Mouse (Mus musculus) monocyte, adult 5-6 weeks (primary cell): Measurements from ENCODE around the gene Trip6. TPM values are rescaled to one million over a fixed set of nuclear protein-coding genes. Genes with fewer than 3 reads are reported as not detected.

Source experiments
- ATAC-seq: fragments of 153-309, 156-312 bp; replicated peaks from 2 replicates; pipeline ENCODE4 v1.8.0; 2017; ENCODE audit warnings: mild to moderate bottlenecking; ENCODE audit not compliant: low TSS enrichment, insufficient number of reproducible peaks, severe bottlenecking, poor library complexity, low FRiP score
- total RNA-seq: library from RNA; stranded (forward); fragments of 200-1000, 200-491, 200-594 nt; gene quantifications from 3 replicates; pipeline ENCODE4 v1.2.3, GENCODE M21; 2017

The Trip6 gene
- 2.7 to 4.0 TPM (median 3.2 TPM) in 3 replicates for total RNA-seq

DNA sequence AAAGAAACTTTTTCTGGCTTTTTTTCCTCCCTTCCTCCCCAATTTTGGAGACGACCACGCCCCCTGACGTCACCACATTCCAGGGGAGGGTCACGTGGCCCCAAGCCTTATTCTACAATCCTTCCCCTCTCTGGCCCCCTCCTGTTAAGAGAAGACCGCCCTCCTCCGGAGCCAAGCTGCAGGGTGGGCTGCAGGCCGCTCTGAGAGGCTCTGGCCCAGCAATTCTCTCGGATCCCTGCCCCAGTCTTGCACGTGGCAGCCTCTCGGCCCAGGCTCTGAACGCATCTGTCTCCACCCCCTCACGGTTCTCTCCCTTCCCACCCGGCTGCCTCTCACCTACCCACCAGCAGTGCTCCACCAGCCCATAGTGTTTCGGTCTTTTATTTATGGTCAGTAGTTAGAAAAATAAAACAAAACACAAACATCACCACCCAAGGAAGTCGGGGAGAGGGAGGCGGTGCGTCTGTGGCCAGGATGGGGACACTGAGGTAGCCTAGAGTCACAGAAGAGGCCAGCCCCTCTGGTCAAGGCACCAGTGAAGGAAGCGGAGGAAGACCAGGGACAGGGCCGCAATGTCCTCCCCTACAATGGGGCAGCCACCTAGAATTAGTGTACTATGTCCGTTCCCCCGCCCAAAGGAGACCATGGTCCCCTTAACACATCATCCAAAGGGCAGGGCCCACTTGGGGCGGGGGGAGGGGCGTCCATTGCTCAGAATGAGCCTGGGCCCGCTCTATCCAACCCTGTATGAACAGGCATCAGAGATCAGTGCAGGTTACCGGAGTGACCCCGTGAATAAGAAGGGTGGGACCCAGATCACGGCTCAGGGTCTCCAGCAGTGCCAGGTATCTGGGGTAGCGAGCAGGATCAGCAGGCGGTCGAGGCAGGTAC, at the start of gene Trip6:
TSS of gene Trip6 (minus strand) at position 212 of the 891 bp plus-strand sequence.
- ATAC-seq, result no peak

DNA sequence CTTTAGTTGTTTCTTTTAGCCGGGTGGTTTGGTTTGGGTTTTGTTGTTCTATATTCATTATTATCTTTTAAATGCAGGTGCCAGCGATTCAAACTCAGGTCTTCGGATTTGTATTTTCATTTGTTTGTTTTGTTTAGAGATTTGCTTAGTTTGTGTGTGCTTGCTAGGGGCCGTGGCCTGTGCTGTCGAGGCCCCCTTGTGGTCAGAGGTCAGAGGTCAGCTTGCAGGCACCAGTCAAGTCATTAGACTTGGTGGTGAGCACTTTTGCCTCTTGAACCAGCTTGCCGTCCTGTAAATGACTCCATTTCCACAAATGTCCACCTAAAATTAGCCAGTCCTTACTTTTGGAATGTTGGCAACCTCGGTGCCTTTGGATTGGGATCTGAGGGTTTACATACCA, 44.2 kb upstream of the Trip6 start:
- ATAC-seq, result no peak

DNA sequence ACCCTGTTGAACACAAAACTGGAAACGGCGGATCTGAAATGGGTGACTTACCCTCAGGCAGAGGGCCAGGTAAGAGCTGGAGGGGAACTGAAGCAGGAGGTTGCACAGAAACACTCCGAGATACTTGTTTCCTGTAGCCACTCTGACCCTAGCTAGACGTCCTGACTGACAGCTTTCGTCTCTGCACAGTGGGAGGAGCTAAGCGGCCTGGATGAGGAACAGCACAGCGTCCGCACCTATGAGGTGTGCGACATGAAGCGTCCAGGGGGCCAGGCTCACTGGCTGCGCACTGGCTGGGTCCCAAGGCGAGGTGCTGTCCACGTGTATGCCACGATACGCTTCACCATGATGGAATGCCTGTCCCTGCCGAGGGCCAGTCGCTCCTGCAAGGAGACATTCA, 39.9 kb upstream of the Trip6 start:
- ATAC-seq, result no peak

DNA sequence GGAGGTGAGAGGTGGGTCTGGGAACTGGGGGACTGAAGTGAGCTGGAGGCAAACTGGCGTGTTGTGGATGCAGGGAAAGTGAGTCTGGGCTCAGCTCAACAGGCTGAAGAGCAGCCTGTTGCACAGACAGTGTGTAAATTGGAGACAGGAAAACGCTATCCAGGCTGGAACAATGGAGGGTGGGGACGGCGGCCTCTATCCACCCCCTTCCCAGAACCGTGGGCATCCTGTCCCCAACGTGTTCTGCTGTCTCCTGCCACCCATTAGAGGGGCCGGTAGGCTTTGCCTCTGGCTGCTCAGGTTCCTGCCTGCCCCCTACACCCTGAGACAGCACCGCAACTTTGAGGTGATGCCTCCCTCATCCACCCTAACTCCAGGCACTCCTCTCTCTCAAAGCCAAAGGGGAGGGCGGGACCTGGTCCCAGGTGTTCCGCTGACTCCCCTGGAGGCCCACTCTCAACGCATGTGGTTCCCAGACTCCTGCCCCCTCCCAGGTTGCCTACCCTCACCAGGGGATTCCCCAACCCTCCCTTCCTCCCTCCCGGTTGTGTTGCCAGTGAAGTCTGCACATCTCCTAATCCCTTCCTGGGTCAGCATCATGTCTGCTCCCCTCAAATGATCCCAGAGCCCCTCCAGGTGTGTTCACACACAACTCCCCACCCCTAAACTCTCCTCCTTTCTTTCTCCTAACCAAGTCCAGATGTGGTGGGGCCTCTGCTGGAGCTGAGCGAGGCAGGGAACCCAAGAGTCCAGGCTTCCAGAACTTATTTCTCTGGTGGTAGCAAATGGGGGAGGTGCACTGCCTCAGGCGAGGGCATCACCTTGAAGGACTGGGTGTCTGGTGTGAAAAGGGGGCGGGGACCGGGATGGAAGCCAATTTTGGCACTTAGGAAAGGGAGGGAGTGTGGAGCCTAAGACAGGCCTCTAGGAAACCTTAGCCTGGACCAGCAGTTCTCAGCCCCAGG, 38.1 kb upstream of the Trip6 start:
- no peak for ATAC-seq

- no peak for ATAC-seq
Observed at GRCm38 (mm10) chr5:137351394-137351793, 37.2 kb upstream of the Trip6 start.

- ATAC-seq, result no peak
Observed at GRCm38 (mm10) chr5:137351058-137351380, 36.8 kb upstream of the Trip6 start.

GRCm38 (mm10) chr5:137350205-137351057, 36.2 kb upstream of the Trip6 start:
- ATAC-seq, result no peak

DNA sequence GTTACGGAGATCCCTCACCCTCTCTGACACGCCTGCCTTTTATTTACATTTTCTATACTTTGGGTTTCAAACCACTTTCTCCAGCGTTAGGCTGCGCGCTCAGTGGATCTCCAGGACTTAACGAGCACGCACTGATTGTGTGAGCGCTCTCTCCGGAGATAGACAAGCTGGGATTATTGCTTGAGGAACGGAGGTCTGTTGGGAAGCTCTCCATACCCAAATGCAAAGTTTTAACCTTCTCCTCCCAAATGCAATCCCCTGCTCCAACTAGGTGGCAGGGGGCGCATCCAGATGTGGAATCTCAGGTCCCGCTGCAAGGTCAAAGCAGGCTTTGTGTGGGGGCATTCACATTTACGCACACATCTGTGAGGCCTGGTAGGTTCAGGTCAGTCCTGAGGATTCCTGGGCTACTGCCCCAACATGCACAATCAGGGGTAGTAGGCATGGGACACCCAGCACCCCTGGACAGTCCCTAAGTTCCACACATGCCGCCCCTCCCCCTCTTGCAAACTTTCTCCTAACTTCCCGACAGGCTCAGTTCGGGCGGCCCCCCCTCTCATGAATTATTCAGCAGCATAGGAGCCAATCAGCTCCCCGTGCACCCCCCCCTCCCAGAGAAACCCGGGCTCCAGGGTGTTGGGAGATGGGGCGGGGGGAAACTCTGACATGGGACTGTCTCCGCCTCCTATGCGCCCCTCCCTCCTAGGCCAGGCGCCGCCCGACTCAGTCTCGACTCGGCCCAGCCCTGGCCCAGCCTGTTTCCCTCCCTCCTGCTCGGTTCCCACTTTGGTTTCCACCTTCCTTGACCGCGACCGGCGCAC, 35.4 kb upstream of the Trip6 start, which contains the start of gene Ephb4:
TSS of gene Ephb4 (plus strand) at position 726 of the 821 bp plus-strand sequence.
- no peak for ATAC-seq

DNA sequence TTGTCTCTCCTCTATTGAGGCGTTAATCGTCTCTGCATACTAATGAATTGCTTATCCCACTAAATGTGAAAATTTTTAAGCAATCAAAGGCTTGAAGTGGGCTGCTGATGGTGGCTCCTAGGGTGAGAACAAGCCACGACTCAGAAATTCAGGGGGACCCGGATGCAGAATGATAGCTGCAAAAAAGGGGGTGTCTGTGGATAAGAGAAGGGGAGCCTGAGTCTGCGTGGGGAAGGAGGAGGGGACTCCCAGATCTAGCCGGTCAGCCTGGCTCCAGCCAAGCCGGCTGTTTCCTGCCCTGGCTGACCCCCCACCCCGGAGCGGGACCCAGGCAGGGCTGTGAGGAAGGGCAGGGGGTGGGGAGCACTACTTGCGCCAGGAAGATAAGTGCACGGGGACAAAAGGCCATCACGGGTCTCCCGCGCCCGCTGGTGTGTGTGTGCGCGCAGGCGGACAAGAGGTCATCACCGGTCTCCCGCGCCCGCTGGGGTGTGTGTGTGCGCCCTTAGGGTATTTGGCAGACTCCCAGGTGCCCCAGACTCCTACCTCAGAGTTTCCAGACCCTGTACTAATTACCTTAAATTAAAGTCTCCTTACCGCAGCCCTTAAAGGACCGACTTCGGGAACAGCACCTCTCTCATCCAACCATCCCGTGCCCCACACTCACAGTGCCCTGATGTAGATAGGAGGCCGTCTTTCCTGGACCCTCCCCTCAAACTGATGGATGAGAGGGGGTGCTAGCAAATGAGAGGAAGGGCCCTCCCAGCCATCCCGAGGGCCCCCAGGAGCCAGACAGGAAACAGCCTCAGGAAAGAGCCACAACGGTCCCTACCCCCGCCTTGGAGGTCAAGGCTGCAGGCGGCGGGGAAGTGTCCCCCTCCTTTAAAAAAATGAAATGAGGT, 34.5 kb upstream of the Trip6 start:
- ATAC-seq, result no peak

GRCm38 (mm10) chr5:137347856-137348255, 33.7 kb upstream of the Trip6 start:
- no peak for ATAC-seq

DNA sequence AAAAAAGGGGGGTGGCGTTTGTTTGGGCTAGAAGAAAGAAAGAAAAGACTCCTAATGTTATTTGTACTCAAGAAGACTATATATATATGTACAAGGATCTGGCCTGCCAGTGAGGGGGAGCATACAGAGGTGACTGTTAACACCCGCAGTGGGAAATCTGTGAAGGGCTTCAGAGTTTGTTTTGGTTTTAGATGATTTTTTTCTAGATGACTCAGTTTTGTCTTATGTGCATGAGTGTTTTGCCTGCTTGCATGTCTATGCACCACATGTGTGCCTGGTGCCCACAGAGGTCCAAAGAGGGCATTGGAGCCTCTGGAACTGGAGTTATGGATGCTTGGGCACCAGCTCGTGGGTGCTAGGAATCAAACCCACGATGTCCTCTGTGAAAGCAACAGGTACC, 32.8 kb upstream of the Trip6 start:
- no peak for ATAC-seq

- ATAC-seq, result no peak
Observed at GRCm38 (mm10) chr5:137346388-137346787, 32.2 kb upstream of the Trip6 start.

- no peak for ATAC-seq
Observed at GRCm38 (mm10) chr5:137345821-137346220, 31.6 kb upstream of the Trip6 start.

GRCm38 (mm10) chr5:137343869-137344268, 29.7 kb upstream of the Trip6 start:
- ATAC-seq, result no peak

- no peak for ATAC-seq
Observed at GRCm38 (mm10) chr5:137343412-137343811, 29.2 kb upstream of the Trip6 start.

DNA sequence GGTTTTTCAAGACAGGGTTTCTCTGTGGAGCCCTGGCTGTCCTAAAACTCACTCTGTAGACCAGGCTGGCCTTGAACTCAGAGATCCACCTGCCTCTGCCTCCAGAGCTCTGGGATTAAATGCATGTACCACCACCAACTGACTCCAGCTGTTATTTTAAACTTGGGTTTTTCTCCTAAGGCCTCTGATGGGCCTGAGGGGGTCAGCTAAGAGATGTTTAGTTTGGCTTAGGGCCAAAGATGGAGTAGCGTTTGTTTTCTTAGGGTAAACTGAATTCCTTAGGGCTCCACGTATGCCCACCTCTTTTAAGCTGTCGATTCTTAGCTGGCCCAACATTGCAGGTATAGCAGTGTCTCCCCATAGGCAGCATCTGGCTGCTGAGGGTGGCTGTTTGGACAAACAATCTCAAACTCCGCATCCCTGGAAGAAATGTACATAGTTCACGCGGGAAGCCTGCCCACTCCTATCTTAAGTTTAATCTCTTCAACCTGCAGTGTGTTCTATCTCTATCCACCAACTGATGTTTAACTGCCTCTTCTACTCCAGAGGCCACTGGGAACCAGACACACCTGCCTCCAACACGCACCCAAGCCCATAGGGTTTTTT, 28.3 kb upstream of the Trip6 start:
- no peak for ATAC-seq

DNA sequence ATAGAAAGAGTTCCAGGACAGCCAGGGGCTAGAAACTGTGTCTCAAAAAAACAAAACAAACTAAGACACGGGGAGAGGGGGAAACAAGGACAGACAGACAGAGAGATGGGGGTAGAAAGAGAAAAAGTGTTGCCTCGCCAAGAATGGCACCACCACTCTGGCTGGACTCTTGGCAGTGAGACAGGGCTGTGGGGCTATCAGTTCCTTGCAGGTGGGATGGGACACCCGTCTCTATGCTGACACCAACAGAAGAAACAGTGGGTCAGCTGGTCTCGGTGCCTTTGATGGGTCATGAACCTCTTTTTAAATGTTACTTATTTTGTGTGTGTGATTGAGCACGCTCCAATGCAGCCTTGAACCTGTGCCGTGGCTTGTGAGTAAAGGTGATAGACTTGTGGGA, 26.0 kb upstream of the Trip6 start:
- ATAC-seq, result no peak
